Mouse (Mus musculus): Measurements from ENCODE around the gene Hoxc6.

The Hoxc6 gene

DNA sequence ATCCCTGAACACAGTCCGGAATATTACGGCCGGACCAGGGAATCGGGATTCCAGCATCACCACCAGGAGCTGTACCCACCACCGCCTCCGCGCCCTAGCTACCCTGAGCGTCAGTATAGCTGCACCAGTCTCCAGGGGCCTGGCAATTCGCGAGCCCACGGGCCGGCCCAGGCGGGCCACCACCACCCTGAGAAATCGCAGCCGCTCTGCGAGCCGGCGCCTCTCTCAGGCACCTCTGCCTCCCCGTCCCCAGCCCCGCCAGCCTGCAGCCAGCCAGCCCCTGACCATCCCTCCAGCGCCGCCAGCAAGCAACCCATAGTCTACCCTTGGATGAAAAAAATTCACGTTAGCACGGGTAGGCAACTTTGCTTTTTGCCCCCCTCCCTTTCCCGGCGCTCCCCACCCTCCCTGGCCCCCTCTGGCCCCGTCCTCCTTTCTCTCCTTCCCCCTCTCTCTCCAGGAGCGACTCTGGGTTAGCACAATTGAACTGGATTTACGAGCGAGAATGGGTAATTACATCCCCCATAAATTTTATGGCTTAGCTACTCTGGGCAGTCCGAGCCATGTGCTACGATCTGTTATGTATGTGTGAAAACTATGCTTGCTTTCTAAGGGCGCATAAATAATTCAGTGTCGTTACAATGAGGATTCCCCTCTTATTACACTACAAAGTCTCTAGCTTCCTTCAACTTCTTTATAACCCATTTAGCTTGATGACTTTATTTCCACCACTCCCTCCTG lies 36.9 kb downstream of the Hoxc6 start:
- in situ Hi-C loops (cut with MboI, MseI) = loop anchor here (5.0 kb wide), 1 partner anchor 83 kb away; the partner anchor contains the start of gene Hoxc11

DNA sequence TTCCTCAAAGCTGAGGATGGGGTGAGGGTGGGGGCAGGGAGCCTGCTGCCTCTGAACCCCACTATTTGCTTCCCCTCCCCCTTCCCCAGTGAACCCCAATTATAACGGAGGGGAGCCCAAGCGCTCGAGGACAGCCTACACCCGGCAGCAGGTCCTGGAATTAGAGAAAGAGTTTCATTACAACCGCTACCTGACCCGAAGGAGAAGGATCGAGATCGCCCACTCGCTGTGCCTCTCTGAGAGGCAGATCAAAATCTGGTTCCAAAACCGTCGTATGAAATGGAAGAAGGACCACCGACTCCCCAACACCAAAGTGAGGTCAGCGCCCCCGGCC lies 37.5 kb downstream of the Hoxc6 start:
- in situ Hi-C loops (cut with MboI, MseI) = loop anchor here (5.0 kb wide), 1 partner anchor 83 kb away; the partner anchor contains the start of gene Hoxc11

DNA sequence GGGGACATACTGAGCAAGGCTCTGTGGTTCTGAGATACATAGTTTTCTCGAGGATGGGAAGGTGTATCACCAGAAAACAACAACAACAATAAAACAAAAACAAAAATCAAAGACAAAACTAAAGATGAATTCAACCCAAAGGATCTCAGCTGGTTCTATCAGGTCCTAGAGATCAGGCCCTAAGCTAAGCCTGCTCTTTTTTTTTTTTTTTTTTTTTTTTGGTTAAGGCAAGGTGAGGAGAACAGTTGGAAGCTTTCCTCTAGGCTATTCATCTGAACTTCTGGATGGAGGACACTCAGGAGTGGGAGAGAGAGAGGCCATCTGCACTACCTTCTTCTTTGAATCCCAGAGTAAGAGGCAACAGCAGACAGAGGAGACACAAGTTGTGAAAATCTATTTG lies 39.5 kb downstream of the Hoxc6 start:
- in situ Hi-C loops (cut with MboI, MseI) = loop anchor here (5.0 kb wide), 1 partner anchor 85 kb away; the partner anchor contains the start of gene Hoxc11

DNA sequence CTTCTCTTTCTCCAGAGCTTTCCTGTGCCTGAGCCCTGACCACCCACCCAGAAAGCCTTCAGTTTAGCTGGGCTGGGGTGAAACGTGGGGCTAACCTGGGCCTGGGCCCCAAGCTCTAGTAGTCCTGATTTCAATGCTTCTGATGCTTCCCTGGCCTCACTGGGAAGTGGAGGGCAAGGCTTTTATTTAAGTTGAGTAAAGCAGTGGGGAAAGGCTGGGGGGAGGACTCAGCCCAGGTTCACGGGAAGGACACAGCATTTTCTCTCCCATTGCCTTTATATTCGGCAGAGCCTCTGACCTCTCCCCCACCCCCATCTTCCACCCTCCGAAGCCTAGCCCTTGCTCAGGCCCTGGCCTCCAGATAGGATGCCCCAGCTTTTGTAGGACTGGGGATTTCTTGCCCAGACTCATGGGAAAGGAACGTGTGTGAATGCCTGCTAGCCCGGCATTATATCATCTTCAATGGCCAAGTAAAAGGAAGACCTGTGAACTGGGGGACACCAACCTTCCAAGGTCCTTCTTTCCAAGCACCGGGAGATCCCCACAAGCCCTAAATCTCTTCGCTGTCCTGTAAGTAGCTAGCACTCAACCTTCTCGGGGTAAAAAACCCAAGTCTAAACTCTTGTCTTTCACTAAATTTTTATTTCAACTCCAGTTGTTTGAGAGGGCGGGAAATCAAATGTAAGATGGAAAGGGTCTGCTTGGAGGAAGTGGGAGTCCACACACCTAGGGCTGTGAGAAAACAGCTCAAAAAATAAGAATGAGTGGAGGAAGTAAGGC lies 40.8 kb downstream of the Hoxc6 start:
- in situ Hi-C loops (cut with MboI, MseI) = loop anchor here (5.0 kb wide), 1 partner anchor 87 kb away; the partner anchor contains the start of gene Hoxc11

DNA sequence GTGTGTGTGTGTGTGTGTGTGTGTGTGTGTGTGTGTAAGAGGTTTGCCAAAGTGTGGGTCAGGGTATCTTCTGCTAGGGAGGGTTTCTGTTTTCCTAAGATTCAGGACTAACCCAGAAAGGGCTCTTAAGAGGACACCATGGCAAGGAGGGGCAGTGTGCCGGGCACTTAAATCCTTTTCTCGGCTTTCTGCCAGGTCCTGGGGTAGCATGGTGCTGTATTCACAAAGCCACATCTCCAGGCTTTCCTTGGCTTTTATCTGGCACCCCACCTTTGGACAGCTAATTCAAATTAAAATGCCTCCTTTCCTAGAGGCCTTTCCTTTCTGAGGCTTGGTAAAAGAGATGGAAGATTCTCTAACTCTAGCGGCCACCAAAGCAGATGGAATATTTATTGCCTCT lies 41.6 kb downstream of the Hoxc6 start:
- in situ Hi-C loops (cut with MboI, MseI) = loop anchor here (5.0 kb wide), 1 partner anchor 87 kb away; the partner anchor contains the start of gene Hoxc11

DNA sequence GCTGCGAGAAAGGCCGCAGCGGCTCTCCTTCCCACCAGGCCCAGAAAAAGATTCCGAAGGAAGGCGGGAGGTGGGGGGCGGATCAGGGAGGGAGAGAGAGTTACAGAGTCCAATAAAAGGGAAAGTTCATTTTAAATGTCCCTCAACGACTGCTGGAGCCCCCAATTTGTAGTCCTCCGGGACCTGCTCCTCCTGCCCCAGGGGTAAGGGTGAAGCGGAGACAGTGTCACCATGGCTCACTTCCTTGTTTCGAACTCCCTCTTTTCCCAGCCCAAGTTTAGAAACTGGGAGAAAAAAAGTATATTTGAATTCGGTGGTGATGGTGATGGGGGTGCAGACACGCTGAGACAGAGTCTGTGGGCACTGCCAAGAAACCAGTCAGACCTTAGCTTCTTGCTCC lies 42.5 kb downstream of the Hoxc6 start:
- in situ Hi-C loops (cut with MboI, MseI) = no loop called here

DNA sequence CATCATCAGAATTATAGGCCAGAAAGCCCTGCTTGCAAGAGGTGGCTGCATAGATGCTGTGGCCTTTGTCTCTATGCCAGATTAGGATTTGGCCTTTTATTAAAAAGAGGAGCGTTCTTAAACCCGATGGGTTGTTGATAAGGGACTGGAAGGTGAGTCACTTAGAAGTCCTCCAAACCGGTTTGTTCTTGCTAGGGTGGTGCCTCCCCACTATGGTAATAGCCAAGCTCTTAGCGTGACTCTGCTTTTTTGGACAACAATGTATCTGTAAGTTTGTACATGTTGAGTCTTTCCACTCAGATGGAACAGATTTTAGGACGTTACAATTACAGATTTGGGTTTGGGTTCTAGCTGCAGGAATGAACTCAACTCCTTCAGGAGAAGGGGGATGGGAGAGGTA lies 43.6 kb downstream of the Hoxc6 start:
- in situ Hi-C loops (cut with MboI, MseI) = no loop called here

DNA sequence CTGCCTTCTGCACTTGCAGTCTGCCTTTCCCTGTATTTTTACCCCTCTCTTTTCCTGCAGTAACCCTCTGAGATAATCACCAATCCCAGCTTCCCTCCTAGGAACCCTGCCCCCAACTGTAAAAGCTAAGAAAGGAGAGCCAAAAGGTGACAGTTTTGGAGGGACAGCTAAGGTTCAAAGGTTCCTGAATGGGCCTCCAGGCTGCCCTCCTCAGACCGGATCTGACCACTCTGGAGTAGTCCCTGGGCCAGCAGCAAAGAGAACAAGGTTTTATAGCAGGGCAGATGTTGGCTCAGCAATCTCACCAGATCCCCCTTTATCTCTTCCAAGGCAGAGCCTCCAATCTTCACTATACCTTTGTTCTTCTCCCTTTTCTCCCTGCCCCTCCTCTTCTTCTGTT lies 44.2 kb downstream of the Hoxc6 start:
- in situ Hi-C loops (cut with MboI, MseI) = no loop called here

DNA sequence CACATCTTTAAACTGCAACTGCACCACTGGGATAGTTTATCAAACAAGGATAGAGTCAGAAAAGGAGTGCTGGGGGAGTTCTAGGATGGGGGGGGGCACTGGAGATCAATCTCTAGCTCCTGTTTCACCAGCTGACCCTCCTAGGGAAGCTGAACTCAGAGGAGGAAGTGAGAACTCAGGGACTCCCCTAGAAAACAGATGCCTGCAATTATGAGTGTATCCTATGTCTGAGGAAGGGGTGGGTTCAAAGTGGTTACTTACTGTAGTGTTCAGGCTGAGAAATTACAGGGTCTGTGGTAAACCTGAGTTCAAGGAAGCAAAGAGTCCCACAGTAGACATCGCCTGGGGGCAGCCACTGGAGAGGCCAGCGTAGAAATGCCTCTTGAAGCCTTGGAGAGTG lies 53.6 kb downstream of the Hoxc6 start:
- in situ Hi-C loops (cut with MboI, MseI) = no loop called here

DNA sequence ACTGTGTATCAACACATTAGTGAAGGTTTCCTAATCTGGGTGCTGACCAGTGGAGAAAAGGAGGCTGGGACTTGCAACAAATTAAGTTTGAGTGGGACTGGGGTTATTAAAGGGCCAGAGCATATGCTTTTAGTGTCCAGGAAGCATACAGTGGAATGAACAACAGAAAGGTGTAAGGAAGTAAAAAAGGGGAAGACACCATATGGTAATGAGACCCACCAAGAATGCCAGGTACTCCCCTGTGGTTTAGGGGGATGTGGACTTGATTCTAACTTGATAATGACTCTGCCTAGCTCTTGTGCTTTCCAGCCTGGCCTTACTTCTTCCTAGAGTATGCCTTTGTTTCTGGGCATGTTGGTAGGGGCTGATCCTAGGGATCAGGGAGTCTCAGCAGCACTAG lies 55.2 kb downstream of the Hoxc6 start:
- in situ Hi-C loops (cut with MboI, MseI) = no loop called here

DNA sequence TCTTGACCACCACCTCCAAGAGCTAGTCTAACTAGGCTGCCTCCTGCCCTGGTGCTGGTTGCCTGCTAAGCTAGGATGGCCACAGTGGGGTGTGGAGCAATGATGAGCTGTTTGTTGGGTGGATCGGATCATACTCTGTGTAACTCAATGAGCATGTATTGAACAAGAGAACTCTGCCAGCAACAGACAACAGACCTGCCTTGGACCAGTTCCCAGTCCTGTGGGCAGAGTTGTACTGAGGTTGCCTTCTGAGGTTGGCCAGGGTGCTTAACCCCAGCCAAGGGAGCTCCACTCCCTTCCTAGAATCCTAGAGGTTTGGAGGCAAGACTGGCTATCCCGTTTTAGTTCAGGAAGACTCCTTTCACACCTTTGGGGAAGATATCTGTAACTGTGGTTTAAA lies 58.3 kb downstream of the Hoxc6 start:
- in situ Hi-C loops (cut with MboI, MseI) = no loop called here

DNA sequence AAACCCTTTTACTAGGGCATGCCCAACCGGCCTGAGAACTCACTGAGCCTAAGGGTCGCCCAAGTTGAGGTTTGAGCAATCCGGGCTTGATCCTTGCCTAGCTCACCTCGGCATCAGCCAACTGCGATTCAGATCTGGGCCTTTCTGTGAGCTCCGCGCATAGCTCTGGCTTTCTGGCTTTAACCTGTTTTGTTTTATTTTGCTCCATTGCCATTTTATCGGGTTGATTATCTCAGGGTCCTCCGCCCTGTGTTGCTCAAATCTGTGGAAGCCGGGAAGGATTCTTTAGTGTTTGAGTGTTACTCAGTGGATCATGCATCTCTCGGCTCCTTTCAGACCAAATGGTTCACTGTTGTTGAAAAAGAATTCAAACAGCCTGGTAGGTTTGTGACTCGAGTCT lies 60.7 kb downstream of the Hoxc6 start:
- in situ Hi-C loops (cut with MboI, MseI) = no loop called here

DNA sequence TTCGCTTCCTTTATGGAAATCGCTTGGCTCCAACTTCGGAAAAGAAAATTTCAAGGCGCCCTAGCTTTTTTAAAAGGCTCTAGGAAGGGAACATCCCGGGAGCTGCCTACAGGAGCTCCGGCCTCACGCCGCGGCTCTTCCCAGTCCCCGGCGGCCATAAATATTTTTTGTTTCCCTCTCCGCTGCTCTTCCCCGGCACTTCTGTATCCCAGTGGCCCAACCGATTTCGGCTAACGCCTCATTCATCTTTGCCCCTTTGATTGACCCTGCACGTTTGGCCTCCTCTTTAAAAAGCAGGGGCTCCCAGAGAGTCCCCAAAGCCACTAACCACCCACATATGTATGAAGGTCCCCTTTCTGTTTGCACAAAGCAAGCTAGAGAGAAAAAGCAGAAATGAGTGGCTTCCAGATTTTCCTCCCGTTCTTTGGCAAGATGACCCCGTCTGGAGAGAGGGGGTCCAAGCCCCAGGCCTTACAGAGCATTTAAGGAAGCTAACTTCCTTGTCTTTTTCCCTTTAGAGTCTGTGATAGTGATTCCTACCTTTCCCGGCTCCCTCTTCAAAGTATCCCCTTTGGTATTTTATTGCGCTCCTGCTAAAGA lies 61.4 kb downstream of the Hoxc6 start:
- in situ Hi-C loops (cut with MboI, MseI) = no loop called here

DNA sequence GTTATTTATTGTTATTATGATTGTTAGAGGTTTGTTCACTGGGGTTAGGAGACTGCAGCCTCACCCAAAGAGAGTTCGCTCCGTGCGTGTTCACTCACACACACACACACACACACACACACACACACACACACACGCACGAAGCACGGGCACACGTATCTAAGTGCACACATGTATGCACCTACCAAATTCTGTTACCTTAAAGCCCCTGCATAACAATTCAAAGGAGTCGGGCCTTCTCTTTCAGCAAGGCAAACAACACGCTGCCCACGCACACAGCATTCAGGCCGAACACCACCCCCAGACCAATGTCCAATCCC lies 61.9 kb downstream of the Hoxc6 start:
- in situ Hi-C loops (cut with MboI, MseI) = loop anchor here (5.0 kb wide), 1 partner anchor 33 kb away; no protein-coding TSS in a partner anchor

DNA sequence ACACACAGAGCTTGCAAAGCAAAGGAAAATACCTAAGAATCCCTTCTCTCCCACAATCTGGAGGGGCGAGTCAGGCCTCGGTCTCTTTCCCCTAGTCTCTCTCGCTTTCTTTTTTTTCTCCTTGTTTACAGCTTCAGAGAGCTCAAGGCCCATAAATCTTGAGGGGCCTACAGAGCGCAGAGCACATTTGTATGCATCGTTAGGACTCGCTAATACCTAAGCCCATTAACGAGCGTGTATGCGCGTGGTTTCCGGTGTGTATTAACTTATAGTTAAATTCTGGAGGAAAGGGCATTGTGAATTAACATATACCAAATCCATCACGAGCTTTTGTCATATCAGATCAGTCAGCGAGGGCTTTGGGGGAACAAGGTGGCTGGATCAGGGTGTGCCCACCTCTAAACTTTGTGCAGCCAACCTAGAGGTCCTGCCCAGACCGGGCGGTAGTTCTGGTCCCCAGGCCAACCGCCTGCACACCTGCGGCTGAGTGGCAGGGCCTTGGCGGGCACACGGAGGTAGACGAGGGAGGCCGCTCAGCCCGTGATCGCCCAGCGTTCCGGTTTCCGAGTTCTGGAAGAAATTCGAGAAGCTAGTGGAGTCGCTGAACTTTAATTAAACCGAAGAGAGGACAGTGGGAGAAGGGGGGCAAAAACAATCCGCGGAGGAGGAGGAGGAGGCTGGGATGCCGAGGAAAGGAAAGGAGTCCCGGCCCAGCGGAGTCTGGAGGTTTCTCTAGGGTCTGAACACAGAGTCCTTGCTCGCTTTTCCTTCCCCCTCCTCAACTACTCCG lies 62.5 kb downstream of the Hoxc6 start:
- in situ Hi-C loops (cut with MboI, MseI) = loop anchor here (5.0 kb wide), 1 partner anchor 33 kb away; no protein-coding TSS in a partner anchor

DNA sequence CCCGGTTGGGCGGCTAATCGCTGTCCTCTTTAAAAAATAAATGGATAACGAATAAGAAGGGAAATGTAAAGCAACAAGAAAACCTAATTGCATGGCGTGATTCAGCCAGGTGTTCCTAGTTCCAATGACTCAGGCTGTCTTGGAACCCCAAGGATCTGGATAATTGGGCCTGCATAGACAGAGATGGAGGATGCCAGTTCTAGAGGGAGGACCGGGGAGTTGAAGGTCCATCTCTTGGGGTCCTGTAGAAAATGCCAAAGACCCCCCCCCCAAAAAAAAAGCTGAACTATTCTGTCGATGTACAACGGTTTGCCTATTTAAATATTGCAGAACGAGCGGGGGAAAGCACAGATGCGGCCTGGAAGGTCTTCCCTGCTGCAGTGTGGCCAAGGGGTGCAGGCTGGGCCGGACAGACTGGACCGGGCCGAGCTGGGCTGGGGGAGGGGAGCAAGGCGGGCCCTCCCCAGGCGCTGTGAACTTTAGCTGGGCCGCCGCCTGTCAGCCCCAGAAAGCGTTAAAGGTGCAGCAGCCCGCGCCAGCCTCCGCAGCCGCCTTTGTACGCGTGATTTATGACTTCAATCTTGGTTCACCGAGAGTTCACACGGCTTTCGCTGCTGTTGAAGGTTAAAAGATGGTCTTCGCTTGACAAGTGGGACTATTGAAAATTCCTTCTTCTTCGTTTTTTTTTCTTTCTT lies 63.2 kb downstream of the Hoxc6 start:
- in situ Hi-C loops (cut with MboI, MseI) = loop anchor here (5.0 kb wide), 1 partner anchor 34 kb away; no protein-coding TSS in a partner anchor

Data from T-helper 2 cell (primary cell).